Mouse (Mus musculus) erythroblast, embryonic 14.5 days (primary cell): Measurements from ENCODE around the gene Ten1. TPM values are rescaled to one million over a fixed set of nuclear protein-coding genes. Genes with fewer than 3 reads are reported as not detected.

Experiments used
- H3K27me3 ChIP-seq: 2 replicates; pipeline ENCODE4 v1.6.1; 2012; ENCODE audit warnings: inconsistent platforms; ENCODE audit not compliant: control insufficient read depth
- H3K36me3 ChIP-seq: 2 replicates; pipeline ENCODE4 v1.6.1; 2012; ENCODE audit warnings: mild to moderate bottlenecking, inconsistent platforms; ENCODE audit not compliant: control insufficient read depth
- H3K4me1 ChIP-seq: 2 replicates; pipeline ENCODE4 v1.6.1; 2012; ENCODE audit warnings: inconsistent platforms; ENCODE audit not compliant: control insufficient read depth
- H3K4me3 ChIP-seq: replicated peaks from 2 replicates; pipeline ENCODE3; 2012; ENCODE audit warnings: moderate library complexity, mild to moderate bottlenecking, inconsistent platforms
- H3K9me3 ChIP-seq: 2 replicates; pipeline ENCODE4 v1.6.1; 2012; ENCODE audit warnings: low read length, inconsistent platforms, mixed read lengths; ENCODE audit not compliant: control insufficient read depth
- GATA1 ChIP-seq: IDR thresholded peaks from 2 replicates; pipeline ENCODE4 v1.6.1; 2012; ENCODE audit warnings: low read length, inconsistent platforms, mixed read lengths
- TAL1 ChIP-seq: IDR thresholded peaks from 3 replicates; pipeline ENCODE4 v1.6.1; 2012; ENCODE audit warnings: low read length, inconsistent platforms, mixed read lengths
- polyA plus RNA-seq: library from polyadenylated mRNA; stranded (reverse); fragments of >175 nt; gene quantifications from 2 replicates; pipeline ENCODE4 v1.2.3, GENCODE M21; 2012

Gene Ten1
- 7.6 and 10.2 TPM in 2 replicates for polyA plus RNA-seq

DNA sequence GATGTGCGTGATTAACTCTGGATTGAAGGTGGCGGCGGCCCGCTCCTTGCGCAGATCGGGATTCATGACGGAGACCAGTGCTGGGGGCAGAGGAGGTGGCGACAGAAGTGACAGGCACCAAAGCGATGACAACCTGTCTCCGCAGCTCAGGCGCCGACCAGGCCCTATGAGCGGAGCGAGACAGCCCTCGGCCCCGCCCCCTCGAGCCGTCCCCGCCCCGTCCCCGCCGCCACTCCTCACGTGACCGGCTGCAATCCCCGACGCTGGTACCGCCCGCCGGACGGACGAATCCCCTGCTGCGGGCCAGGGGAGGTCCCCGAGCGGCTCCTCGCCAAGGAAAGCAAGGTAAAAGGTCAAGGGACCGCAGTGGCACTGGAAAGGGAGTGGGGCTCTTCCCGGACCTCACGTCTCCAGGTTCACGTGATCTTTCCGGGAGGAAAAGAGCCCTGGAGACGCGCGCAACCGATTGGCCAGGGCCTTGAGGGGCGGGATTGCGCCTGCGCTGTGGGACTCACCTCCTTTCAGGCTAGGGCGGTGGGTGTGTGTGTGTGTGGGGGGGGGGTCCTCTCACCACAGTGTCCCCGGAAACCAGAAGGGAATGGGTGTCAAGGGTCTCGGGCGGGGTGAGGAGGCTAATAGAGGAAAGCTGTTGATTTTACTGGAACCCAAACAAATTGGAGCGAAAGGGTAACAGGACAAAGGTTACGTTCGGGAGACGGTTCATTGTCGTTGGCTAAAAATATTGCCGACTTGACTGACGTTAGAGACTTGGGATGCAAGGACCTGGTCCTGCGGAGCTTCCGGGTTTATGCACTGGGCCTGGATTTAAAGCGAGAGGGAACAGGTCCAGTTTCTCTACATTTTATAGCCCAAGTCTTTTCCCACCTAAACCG is at the start of gene Ten1, which contains the start of gene Acox1:
Gene Ten1 (plus strand): TSS at position 217 of the 893 bp plus-strand sequence.
Gene Acox1 (minus strand): TSS at position 407 of the 893 bp plus-strand sequence.
- H3K27me3 ChIP-seq = no peaks in the 10 kb centered on the region
- H3K4me3 ChIP-seq = peak within 1 kb of the TSS; percentile 73
- H3K36me3 ChIP-seq = peaks cover 7% of the 10 kb centered on the region
- no peaks in the 10 kb centered on the region for H3K9me3 ChIP-seq
- TF ChIP-seq TAL1 (no peak), GATA1 (no peak)
- H3K4me1 ChIP-seq = peaks cover 44% of the 10 kb centered on the region

DNA sequence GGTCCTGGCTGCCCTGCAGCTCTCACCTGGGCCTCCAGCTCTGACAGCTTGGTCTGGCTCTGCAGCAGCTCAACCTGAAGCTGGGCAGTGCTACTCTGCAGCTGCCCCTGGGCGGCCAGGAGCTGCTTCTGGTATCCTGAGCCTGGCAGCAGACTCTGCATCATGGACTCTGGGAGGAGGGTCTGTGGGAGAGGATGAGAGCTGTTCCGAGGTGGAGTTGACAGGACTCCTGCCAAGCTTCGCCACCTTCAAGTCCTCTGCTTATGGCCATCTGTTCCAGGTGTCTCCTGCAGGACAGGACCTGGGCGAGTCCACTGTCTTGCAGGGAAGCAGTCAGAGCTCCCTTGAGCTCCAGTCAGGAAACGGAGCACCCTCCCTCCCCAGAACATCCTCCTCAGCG is 49.3 kb upstream of the Ten1 start:
- Histone ChIP-seq H3K4me1 (peaks cover 56% of the 10 kb centered on the region), H3K4me3 (no peak overlapping the region), H3K36me3 (peaks cover 100% of the 10 kb centered on the region), H3K27me3 (no peaks in the 10 kb centered on the region), H3K9me3 (peaks cover 3% of the 10 kb centered on the region; the same call in 1 of the 2 replicates)
- TF ChIP-seq GATA1 (no peak), TAL1 (no peak)

DNA sequence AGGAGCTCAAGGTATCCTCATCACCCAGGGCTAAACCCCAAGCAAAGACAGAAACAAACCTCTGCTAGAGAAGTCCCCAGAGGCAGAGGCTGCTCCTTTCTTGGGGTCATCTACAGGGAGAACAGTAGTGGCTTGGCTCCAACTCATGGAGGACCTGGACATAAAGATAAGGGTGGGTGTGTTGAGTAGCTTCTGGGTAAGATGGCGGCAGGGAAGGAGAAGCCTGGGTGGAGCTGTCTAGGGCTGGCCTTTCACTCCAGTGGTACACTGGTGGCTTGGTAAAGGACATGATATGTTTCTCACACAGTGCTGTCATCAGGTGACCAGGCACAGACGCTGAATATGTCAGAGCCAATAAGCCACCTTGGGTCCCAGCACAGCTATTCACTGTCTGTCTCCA is 47.7 kb upstream of the Ten1 start:
- H3K4me1 ChIP-seq = peaks cover 43% of the 10 kb centered on the region

DNA sequence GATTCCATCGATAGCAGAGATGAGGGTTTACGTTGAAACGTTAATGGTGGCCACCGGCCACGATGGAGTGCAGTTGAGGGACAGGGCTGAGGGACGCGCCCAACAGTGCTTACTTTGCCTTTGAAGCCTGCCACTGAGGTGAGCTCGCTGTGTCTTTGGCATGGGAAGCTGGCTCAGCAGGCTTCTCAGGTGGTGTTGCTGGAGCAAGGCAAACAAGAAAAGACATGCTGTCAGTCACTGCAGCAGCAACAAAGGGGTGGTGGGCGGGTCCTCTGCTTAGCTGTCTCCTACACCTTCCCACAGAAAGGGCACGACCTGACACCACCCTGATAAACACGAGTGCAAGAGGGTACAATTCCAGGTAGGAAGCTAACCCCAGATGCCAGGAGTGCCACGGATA is 37.3 kb upstream of the Ten1 start:
- Histone ChIP-seq H3K9me3 (no peaks in the 10 kb centered on the region), H3K36me3 (peaks cover 47% of the 10 kb centered on the region), H3K27me3 (no peaks in the 10 kb centered on the region), H3K4me3 (no peak overlapping the region), H3K4me1 (peaks cover 14% of the 10 kb centered on the region)
- TF ChIP-seq TAL1 = no peak
- TF ChIP-seq GATA1 = no peak

More for the DNA sequence above, 47.7 kb upstream of the Ten1 start:
- H3K4me3 ChIP-seq = peak overlapping the region; percentile 8
- TF ChIP-seq TAL1 = peak; percentile 24; the same call in 1 of the 3 replicates
- no peak for TF ChIP-seq GATA1
- H3K27me3 ChIP-seq = no peaks in the 10 kb centered on the region
- peaks cover 3% of the 10 kb centered on the region; the same call in 1 of the 2 replicates for H3K9me3 ChIP-seq
- peaks cover 98% of the 10 kb centered on the region for H3K36me3 ChIP-seq

DNA sequence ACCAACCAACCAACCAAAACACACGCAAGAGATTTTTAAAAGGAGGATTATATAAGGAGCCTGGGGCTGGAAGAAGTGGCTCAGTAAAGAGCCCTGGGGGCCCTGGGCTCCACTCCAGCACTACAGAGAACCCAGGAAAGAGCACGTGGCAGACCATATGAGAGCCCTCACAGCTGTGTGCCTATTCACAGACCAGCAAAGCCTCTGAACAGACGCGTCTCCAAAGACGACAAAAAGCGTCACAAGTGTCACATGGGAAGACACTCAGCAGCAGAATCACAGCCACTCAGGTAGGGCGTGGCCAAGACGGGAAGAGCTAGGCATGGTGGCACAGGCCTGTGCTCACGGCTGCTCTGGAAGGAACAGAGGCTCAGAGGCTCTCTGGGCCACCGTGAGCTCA is 36.5 kb upstream of the Ten1 start:
- no peaks in the 10 kb centered on the region for H3K27me3 ChIP-seq
- no peak overlapping the region for H3K4me3 ChIP-seq
- H3K4me1 ChIP-seq = peaks cover 23% of the 10 kb centered on the region
- TF ChIP-seq TAL1 (no peak), GATA1 (no peak)
- peaks cover 38% of the 10 kb centered on the region for H3K36me3 ChIP-seq
- H3K9me3 ChIP-seq = no peaks in the 10 kb centered on the region

DNA sequence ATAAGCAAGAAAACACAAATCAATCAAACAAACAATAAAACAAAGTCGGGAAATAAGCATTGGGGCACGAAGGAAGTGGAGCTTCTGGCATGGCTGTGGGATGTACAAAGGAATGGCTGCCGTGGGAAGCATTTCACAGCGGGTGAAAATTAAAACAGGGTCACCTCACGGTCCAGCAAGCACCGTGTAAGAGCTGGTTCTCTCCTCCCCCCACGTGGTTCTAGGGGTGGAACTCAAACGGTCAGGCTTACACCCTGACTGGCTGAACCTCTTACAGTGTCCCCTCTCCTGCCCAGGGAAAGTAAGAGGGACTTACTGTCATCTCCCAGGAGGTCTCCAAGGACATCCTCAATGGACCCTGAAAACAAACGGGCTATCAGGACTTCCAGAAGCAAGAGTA is 35.7 kb upstream of the Ten1 start:
- no peak for TF ChIP-seq GATA1
- no peak for TF ChIP-seq TAL1

DNA sequence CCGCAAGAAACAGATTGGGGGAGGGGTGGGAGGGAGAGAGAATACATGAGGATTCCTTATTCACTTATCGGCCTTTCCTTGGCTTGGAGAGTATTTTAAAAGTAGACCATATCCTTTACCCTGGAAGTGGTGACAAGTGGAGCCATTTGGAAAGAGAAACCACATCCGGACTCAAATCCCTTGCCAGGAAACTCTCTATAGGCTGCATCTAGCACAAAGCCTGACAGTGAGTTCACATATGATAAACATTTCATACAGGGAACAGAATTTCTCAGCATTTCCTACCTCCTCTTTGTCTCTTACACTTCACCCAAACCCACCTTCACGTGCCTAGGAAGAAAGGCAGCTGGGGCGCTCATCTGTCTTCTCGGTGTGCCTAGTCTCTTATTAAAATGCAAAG is 31.4 kb upstream of the Ten1 start:
- TF ChIP-seq GATA1 (no peak), TAL1 (no peak)
- H3K36me3 ChIP-seq = peaks cover 15% of the 10 kb centered on the region
- H3K9me3 ChIP-seq = no peaks in the 10 kb centered on the region
- H3K27me3 ChIP-seq = peaks cover 6% of the 10 kb centered on the region; the same call in 1 of the 2 replicates
- peaks cover 31% of the 10 kb centered on the region for H3K4me1 ChIP-seq
- H3K4me3 ChIP-seq = peak overlapping the region; percentile 81

More for the DNA sequence above, 35.7 kb upstream of the Ten1 start:
- no peak overlapping the region for H3K4me3 ChIP-seq
- H3K27me3 ChIP-seq = no peaks in the 10 kb centered on the region
- H3K36me3 ChIP-seq = peaks cover 31% of the 10 kb centered on the region
- no peaks in the 10 kb centered on the region for H3K9me3 ChIP-seq
- peaks cover 31% of the 10 kb centered on the region for H3K4me1 ChIP-seq

DNA sequence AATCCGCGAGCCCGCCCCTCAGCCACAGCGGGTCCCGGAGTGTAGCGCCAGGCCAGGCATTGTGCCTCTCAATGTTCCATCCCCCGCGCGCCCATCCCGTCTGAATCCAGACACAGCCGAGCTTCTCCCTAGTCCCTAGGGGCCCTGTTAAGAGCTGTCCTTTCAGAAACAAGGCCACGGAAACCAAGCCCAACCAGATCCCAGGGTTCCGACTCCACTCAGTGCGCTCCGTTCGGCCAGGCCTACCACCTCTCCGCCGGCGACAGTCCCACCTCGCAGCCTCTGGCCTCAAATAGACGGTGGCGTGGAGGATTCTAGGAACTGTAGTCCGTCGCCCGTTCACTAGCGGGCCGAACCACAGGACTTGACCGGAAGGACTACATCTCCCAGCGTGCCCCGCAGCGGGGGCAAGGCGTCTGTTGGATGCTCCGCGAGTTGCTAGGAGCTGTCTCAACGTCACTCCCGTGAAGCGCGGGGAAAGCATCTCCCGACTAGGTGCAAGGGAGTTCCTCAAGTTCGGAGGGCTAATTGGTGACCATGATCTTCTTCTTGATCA is 30.7 kb upstream of the Ten1 start, which contains the start of gene Fbf1:
Gene Fbf1 (minus strand): TSS at position 283 of the 556 bp plus-strand sequence.
- Histone ChIP-seq H3K36me3 (peaks cover 21% of the 10 kb centered on the region), H3K27me3 (peaks cover 6% of the 10 kb centered on the region; the same call in 1 of the 2 replicates), H3K4me1 (peaks cover 30% of the 10 kb centered on the region), H3K9me3 (no peaks in the 10 kb centered on the region), H3K4me3 (peak within 1 kb of the TSS; percentile 81)
- TF ChIP-seq GATA1 (no peak), TAL1 (no peak)

DNA sequence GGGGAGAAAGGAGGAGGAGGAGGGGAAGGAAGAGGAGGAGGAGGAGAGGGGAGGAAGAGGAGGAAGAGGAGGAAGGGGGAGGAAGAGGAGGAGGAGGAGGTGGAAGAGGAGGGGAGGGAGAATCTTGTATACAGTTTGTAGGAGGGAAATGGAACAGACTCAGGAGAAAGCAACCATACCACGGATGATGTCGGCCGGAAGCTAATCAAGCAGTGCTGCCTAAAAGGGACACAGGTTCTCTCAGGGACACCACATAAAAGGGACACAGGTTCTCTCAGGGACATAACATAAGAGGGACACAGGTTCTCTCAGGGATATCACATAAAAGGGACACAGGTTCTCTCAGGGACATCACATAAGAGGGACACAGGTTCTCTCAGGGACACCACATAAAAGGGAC is 29.4 kb upstream of the Ten1 start:
- peaks cover 6% of the 10 kb centered on the region; the same call in 1 of the 2 replicates for H3K27me3 ChIP-seq
- no peak overlapping the region for H3K4me3 ChIP-seq
- peaks cover 27% of the 10 kb centered on the region for H3K36me3 ChIP-seq
- peaks cover 28% of the 10 kb centered on the region for H3K4me1 ChIP-seq
- no peaks in the 10 kb centered on the region for H3K9me3 ChIP-seq
- TF ChIP-seq GATA1 (no peak), TAL1 (no peak)
